Mouse (Mus musculus) embryo, embryonic 9.5 days (tissue): Measurements from ENCODE around the gene Rpgrip1l.
A peak's percentile ranks its signal among the peaks of the same experiment; 100 is the strongest.

Experiments used
- DNase-seq: peaks from one replicate; pipeline ENCODE4 v3.0.0-alpha.2; 2017; ENCODE audit errors: extremely low spot score

Gene Rpgrip1l

GRCm38 (mm10) chr8:91205897-91206296, 107.2 kb downstream of the Rpgrip1l start:
- DNase-seq, result no peak

GRCm38 (mm10) chr8:91201184-91201583, 111.9 kb downstream of the Rpgrip1l start:
- no peak for DNase-seq

GRCm38 (mm10) chr8:91199876-91200275, 113.2 kb downstream of the Rpgrip1l start, which contains the start of gene Aktip:
TSS of gene Aktip (minus strand) at chr8:91199976.
- no peak for DNase-seq

- DNase-seq, result no peak
Measured at GRCm38 (mm10) chr8:91198036-91198435, 115.0 kb downstream of the Rpgrip1l start.

GRCm38 (mm10) chr8:91197233-91197632, 115.8 kb downstream of the Rpgrip1l start:
- DNase-seq, result no peak

- no peak for DNase-seq
Measured at GRCm38 (mm10) chr8:91196661-91197060, 116.4 kb downstream of the Rpgrip1l start.

- no peak for DNase-seq
Measured at GRCm38 (mm10) chr8:91194081-91194480, 119.0 kb downstream of the Rpgrip1l start.

GRCm38 (mm10) chr8:91192941-91193340, 120.1 kb downstream of the Rpgrip1l start:
- DNase-seq, result no peak

GRCm38 (mm10) chr8:91190816-91191340, 122.2 kb downstream of the Rpgrip1l start:
- peak; percentile 77 for DNase-seq

- no peak for DNase-seq
Measured at GRCm38 (mm10) chr8:91188152-91188551, 124.9 kb downstream of the Rpgrip1l start.

- no peak for DNase-seq
Measured at GRCm38 (mm10) chr8:91186372-91186771, 126.7 kb downstream of the Rpgrip1l start.

- DNase-seq, result no peak
Measured at GRCm38 (mm10) chr8:91177708-91178107, 135.4 kb downstream of the Rpgrip1l start.

- no peak for DNase-seq
Measured at GRCm38 (mm10) chr8:91176176-91176575, 136.9 kb downstream of the Rpgrip1l start.

GRCm38 (mm10) chr8:91171605-91172004, 141.5 kb downstream of the Rpgrip1l start:
- no peak for DNase-seq

GRCm38 (mm10) chr8:91170914-91171313, 142.1 kb downstream of the Rpgrip1l start:
- no peak for DNase-seq

- DNase-seq, result no peak
Measured at GRCm38 (mm10) chr8:91170152-91170551, 142.9 kb downstream of the Rpgrip1l start.
